Mouse (Mus musculus) layer of hippocampus, adult 9-10 months (tissue): ENCODE data around the gene Ect2.

ENCODE experiments used
- DNase-seq: peaks from one replicate; pipeline ENCODE4 v3.0.0; 2022; ENCODE audit warnings: low spot score

Gene Ect2

GRCm38 (mm10) chr3:27153701-27154209 is at the start of gene Ect2:
Ect2 (minus strand) TSS chr3:27153878.
- DNase-seq, result peak; percentile 98

DNA sequence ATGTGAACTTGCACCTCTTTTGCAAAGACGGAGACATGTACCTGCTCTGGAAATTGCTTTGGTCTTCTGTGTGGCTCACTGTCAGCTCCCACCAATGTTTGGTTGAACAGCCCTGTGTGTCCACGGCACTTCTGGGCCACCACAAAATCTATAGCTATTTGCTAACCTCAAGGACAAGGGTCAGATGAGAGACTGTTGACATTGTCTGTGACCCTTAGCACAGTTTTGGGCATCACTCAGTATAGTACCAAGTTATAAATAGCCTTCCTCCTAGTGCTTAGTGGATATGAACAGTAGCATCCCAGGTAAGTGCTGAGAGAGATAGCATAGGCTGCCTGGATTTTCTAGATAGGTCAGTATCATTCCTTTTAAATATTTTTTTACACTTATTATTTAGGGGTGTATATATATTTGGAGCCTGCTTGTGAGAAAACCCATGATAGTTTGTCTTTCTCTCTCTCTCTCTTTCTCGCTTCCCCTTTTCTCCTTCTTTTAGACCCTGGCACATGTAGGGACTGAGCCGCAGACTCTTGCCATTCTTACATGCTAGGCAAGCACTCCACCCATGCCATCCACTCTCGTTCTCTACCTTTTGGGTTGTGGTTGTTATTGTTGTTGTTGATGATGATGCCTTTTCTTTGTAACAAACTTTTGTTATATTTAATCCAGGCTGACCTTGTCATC is 48.2 kb upstream of the Ect2 start:
- no peak for DNase-seq

- DNase-seq, result no peak
Measured at GRCm38 (mm10) chr3:27199120-27199519, 45.4 kb upstream of the Ect2 start.

DNA sequence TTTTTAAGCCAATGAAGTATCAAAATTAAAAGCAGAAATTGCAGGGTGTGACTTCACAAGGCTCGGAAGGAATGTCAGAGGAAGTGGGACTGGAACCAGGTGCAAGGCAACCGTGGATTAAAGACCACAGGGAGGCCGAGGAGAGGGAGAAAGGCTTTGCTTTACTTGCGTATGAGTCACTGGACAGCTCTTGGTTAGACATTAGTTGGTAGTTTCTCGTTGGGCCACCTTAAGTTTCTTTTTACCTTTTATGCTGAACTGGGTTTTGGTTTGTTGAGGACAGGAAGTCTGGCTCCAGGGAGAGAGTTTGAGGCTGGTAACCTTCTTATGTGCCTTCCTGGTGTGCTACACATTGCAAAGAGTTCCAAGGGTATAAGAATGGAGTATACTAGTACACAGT is 44.1 kb upstream of the Ect2 start:
- DNase-seq, result no peak

GRCm38 (mm10) chr3:27196529-27196928 is 42.9 kb upstream of the Ect2 start:
- no peak for DNase-seq

- no peak for DNase-seq
Measured at GRCm38 (mm10) chr3:27195573-27196227, 42.0 kb upstream of the Ect2 start.

- no peak for DNase-seq
Measured at GRCm38 (mm10) chr3:27195153-27195552, 41.5 kb upstream of the Ect2 start.

GRCm38 (mm10) chr3:27193844-27194317 is 40.2 kb upstream of the Ect2 start:
- no peak for DNase-seq

- no peak for DNase-seq
Measured at GRCm38 (mm10) chr3:27191856-27192255, 38.2 kb upstream of the Ect2 start.

DNA sequence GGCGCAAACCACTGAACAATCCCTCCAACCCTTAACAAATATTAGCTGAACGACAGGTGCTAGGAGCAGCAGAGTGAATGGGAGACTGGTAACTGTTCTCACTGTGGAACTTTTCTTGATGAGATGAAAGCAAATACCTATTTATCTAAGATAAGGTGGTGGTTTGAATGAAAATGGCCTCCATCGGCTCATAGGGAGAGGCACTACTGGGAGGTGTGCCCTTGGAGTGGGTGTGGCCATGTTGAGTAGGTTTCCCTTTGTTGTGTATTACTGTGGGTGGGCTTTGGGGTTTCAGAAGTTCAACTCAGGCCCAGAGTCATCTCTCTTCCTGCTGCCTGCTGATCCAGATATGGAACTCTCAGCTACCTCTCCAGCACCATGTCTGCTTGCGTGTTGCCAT is 37.2 kb upstream of the Ect2 start:
- no peak for DNase-seq

- DNase-seq, result no peak
Measured at GRCm38 (mm10) chr3:27189320-27190261, 35.9 kb upstream of the Ect2 start.

DNA sequence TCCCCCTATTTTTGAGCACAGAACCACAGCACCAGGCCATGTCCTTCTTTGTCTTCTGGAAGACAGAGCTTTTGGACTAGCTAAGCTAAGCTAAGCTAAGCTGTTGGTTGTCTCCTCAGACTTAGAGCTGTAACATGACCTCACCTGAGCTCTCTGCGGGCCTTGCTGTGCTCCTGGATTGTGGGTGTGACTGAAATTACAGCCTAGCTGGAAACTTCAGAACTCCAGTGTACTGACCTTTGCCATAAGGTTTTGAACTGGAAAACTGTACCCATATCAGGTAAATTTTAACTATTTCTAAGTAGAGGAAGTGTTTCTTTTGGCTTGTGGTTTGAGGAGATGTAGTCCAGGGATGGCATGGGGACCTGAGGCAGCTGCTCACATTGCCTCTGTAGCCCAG is 34.7 kb upstream of the Ect2 start:
- no peak for DNase-seq

DNA sequence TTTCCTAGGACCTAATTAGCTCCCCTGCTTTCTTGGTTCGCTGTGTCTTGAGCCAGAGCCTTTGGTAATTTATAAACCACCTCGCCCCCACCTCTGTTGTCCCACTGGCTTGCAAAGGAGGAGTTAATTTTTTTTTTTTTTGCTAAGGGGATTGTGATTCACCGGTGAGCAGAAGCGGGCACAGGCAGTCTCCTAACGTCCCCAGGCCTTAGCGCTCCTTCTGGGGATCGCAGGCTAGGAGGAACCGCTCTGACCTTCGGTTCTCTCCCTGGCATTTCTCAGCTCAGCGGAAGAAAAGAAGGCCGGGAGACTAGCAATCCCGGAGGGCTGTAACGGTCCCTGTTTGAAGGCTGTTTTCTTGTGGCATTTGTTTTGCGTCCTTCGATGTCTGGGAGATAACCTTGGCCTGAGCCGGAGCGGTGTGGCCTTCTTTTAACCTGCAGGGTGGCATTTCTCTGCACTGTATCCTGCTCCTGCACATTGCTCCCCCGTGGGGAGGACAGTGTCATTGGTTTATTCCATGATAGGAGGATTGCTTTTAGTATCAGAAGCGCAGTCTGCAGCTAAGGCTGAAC is 30.0 kb upstream of the Ect2 start:
- no peak for DNase-seq

GRCm38 (mm10) chr3:27182733-27183600 is 29.3 kb upstream of the Ect2 start, which contains the start of gene Nceh1:
Nceh1 (plus strand) TSS chr3:27182965.
- DNase-seq, result peak; percentile 96

DNA sequence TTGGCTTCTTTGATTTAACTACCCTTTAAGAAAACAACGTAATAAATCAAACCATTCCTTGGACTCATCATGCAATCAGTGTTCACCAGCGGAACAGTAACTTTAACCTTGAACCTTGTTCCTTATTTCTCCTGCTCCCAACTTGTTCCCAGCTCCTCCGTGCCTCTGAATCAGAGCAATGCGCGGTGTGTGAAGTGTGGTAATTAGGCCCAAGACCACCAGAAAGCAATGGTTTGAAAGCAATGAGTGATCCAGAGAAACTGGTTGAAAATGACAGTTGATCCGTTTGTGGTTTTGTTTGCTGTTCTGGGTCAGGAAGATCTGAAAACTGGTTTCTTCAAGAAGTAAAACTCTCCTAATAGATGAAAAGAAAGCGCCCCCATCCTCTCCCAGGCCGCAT is 26.0 kb upstream of the Ect2 start:
- no peak for DNase-seq

- no peak for DNase-seq
Measured at GRCm38 (mm10) chr3:27170257-27170656, 16.6 kb upstream of the Ect2 start.

DNA sequence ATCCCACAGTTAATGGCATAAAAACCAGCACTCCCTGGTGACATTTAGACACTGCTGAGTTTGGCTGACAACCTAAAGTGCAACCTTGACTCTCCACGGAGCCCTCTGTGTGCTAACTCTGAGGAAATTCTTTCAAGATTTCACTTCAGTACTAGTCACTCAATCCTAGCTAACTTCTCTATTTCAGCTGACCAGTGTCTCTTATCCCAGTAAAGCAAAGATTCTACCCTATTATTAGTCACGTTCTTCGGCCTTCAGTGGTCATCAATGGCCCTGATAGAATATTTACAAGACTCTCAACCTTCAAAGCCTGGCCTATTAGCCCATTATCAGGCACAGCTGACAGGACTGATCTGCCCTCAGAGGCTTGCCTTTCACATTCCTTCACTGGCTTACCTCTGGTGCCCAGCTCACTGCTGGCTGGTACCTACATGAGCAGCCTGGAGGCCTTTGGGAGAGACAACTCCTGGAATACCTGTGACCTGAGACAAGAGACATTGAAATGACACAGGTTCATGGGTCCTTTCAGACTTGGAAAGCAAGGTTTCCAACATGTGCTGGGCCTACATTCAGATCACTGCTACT is 11.9 kb upstream of the Ect2 start:
- DNase-seq, result no peak

GRCm38 (mm10) chr3:27162410-27162804 is 8.7 kb upstream of the Ect2 start:
- DNase-seq, result no peak

DNA sequence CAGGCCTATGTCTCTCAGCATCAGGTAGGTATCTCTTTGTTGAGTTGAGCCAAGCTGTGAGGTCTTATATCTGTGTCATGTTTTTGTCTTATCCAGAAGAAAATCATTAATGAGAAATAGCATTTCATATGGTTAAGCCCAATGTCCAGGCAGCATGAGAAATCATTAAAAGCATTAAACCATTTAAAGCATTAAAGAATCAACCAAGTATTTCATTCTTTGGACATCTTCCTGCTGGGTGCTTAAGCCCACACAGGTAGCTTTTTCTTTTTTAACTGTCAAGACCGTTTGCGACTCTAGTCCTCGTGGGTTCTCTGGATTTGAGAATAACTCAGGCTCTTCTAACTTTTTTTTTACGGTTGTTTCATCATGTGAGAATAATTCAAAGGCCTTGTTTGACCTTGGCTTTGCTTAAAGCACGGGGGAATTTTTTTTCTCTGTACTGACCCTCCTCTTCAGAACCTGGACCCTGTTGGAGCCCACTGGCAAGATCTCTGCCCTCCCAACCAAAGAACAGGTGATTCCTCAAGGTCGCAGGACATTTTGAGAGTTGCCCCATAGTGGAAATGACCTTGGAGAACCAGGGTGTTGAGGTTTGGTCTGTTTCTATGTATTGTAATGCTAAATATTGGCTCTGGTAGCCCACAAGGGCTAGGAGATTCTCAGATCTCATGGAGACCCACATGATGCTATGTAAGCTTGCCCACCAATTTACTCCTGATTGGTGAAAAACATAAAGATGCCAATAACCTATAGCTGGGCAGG is 8.1 kb upstream of the Ect2 start:
- no peak for DNase-seq

- no peak for DNase-seq
Measured at GRCm38 (mm10) chr3:27158910-27159309, 5.2 kb upstream of the Ect2 start.
